Mouse (Mus musculus): ENCODE data around the gene Il17ra. TPM values are rescaled to one million over a fixed set of nuclear protein-coding genes. Genes with fewer than 3 reads are reported as not detected.

Il17ra gene
- polyA plus RNA-seq, 1 experiment: 198 TPM

DNA sequence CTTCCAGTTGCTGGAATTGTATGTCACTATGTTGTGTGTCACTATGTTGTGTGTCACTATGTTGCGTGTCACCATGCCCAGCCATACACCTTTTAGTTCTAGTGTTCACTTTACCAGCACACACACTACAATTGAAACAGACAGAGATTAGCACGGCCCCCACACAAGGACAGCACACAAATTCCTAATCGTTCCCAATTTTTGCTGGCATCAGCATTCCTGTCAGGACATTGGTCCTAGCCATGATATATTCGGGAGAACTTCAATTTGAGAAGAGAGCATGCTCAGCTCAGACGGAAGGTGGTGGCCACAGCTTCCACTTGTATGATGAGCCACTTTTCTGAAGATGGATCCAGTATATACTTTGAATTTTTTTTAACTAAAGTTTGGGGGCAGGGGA lies 61.7 kb downstream of the Il17ra start:
- WGBS: 93% methylated on average over 5 of the region's 5 CpGs
- Histone ChIP-seq H3K27me3 (ENCODE audit: control insufficient read depth, insufficient read depth, low read length) (no peaks in the 10 kb centered on the region), H3K36me3 (ENCODE audit: control insufficient read depth, insufficient read depth, low read length) (peaks cover 35% of the 10 kb centered on the region), H3K27ac (ENCODE audit: control insufficient read depth, insufficient read depth, low read length) (no peak overlapping the region), H3K4me1 (replicated peaks; ENCODE audit: control insufficient read depth, insufficient read depth, low read length) (peaks cover 11% of the 10 kb centered on the region), H3K4me3 (ENCODE audit: control insufficient read depth, insufficient read depth, low read length) (no peak overlapping the region)
- DNase-seq: no peak
- TF ChIP-seq CTCF (IDR thresholded peaks at IDR 0.05; ENCODE audit: borderline replicate concordance, control insufficient read depth, extremely low read depth, insufficient read depth, low read length, poor library complexity) (no peak), POLR2A (IDR thresholded peaks at IDR 0.05; ENCODE audit: control insufficient read depth, extremely low read depth, insufficient read depth, low read length, poor library complexity) (no peak)

DNA sequence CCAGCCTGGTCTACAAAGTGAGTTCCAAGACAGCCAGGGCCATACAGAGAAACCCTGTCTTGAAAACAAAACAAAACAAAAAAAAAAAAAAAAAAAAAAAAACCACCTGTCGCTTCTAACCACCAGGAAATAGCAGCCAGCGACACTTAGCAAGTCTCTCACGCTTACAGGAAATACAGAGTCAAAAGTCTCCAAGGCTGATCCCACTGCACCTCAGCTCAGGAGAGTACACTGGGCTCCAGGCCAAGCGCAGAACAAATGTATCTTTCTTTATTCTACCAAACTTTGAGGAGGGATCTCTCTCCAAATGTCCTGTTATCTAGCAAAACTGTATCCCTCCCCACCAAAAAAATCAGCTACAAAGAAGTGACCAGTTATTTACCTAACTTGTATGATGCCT lies 66.1 kb downstream of the Il17ra start:
- Histone ChIP-seq H3K4me1 (replicated peaks; ENCODE audit: control insufficient read depth, insufficient read depth, low read length) (peaks cover 16% of the 10 kb centered on the region), H3K27ac (ENCODE audit: control insufficient read depth, insufficient read depth, low read length) (peak overlapping the region; percentile 97), H3K27me3 (ENCODE audit: control insufficient read depth, insufficient read depth, low read length) (no peaks in the 10 kb centered on the region), H3K4me3 (ENCODE audit: control insufficient read depth, insufficient read depth, low read length) (peak overlapping the region; percentile 17; the same call in 1 of the 2 replicates), H3K36me3 (ENCODE audit: control insufficient read depth, insufficient read depth, low read length) (no peaks in the 10 kb centered on the region)
- peak; percentile 50 for DNase-seq
- no peak for TF ChIP-seq CTCF (IDR thresholded peaks at IDR 0.05; ENCODE audit: borderline replicate concordance, control insufficient read depth, extremely low read depth, insufficient read depth, low read length, poor library complexity)
- WGBS: 5% methylated on average over 4 of the region's 4 CpGs

DNA sequence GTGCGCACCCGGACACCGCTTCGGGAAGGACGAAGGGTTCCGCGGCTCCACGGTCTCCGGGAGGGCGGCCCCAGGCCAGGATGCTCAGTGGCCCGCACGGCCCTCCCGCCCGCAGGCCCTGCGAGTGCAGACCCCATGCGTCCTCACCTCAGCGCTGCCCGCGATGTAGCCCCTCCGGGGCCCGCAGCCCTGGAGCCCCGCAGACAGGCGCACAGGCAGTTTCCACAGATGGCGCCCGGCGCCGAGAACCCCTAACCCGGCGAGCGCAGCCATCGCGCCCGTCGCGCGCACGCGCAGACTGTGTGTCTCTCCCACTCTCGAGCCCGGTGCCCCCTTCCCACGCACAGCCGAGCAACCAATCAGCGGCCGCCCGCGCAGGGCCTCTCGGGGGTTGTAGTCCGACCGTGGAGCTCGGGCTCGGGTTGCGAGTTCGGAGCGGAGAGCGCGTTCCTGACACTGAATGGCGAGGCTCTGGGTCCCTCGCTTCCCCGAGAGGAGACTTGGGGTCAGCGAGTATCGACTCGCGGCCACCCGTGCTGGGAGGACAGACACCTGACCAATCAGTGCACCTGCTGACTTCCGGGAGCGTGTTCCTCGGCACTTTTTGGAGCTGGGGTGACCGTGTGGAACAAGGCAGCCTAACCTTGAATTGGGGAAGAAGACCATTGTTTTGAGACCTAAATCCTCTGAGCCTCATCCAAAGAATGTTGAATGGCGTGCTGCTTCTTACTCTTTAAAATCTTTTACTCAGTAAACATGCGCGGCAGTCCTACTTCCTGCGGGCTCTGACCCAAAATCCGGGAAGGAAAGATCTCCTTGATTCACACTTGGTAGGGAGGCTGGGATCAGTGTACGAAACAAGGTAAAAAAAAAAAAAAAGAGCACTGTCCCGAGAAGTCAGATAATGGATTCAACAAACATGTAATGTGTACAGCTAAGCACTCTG lies 68.2 kb downstream of the Il17ra start, which contains the start of gene Hdhd5:
Gene Hdhd5, minus strand, starts transcription at position 300 of the 946 bp plus-strand sequence.
- no peak within 1 kb of the TSS for H3K27ac ChIP-seq (ENCODE audit: control insufficient read depth, insufficient read depth, low read length)
- TF ChIP-seq POLR2A (IDR thresholded peaks at IDR 0.05; ENCODE audit: control insufficient read depth, extremely low read depth, insufficient read depth, low read length, poor library complexity) (peak; percentile 98), CTCF (IDR thresholded peaks at IDR 0.05; ENCODE audit: borderline replicate concordance, control insufficient read depth, extremely low read depth, insufficient read depth, low read length, poor library complexity) (peak; percentile 22; the same call in 1 of the 2 replicates)
- peaks cover 16% of the 10 kb centered on the region for H3K4me1 ChIP-seq (replicated peaks; ENCODE audit: control insufficient read depth, insufficient read depth, low read length)
- WGBS: under 1% methylated on average over 75 of the region's 75 CpGs
- peak; percentile 95 for DNase-seq
- H3K4me3 ChIP-seq (ENCODE audit: control insufficient read depth, insufficient read depth, low read length): peak within 1 kb of the TSS; percentile 59
- H3K27me3 ChIP-seq (ENCODE audit: control insufficient read depth, insufficient read depth, low read length): no peaks in the 10 kb centered on the region
- no peaks in the 10 kb centered on the region for H3K36me3 ChIP-seq (ENCODE audit: control insufficient read depth, insufficient read depth, low read length)

DNA sequence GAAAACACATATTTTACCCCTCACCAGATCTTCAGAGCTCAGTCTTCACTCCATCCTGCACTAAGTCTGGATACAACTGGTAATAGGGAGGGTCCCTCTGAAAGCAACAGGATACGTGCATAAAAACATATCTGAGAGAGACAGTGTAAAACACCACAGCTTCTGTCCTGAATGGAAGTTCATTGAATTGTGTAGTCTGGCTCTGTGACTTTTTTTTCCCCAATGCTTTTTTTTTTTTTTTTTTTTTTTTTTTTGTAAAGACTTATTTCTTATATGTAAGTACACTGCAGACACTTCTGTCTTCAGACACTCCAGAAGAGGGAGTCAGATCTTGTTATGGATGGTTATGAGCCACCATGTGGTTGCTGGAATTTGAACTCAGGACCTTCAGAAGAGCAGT lies 69.5 kb downstream of the Il17ra start:
- peaks cover 16% of the 10 kb centered on the region for H3K4me1 ChIP-seq (replicated peaks; ENCODE audit: control insufficient read depth, insufficient read depth, low read length)
- no peak for TF ChIP-seq CTCF (IDR thresholded peaks at IDR 0.05; ENCODE audit: borderline replicate concordance, control insufficient read depth, extremely low read depth, insufficient read depth, low read length, poor library complexity)
- no peak for TF ChIP-seq POLR2A (IDR thresholded peaks at IDR 0.05; ENCODE audit: control insufficient read depth, extremely low read depth, insufficient read depth, low read length, poor library complexity)
- WGBS: 90% methylated on average over 1 of the region's 1 CpGs
- no peaks in the 10 kb centered on the region for H3K36me3 ChIP-seq (ENCODE audit: control insufficient read depth, insufficient read depth, low read length)
- DNase-seq: no peak
- H3K4me3 ChIP-seq (ENCODE audit: control insufficient read depth, insufficient read depth, low read length): no peak overlapping the region
- H3K27me3 ChIP-seq (ENCODE audit: control insufficient read depth, insufficient read depth, low read length): no peaks in the 10 kb centered on the region
- H3K27ac ChIP-seq (ENCODE audit: control insufficient read depth, insufficient read depth, low read length): no peak overlapping the region

DNA sequence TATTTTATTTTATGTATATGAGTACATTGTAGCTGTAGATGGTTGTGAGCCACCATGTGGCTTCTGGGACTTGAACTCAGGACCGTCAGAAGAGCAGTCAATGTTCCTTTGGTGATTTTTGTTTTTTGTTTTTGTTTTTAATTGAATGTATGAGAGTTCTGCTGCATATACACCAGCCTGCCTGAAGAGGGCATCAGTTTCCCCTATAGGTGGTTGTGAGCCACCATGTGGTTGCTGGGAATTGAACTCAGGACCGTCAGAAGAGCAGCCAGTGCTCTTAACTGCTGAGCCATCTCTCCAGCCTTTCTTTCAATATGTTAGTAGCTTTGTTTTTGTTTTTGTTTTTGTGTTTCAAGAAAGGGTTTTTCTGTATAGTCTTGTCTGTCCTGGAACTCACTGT lies 73.3 kb downstream of the Il17ra start:
- Histone ChIP-seq H3K4me3 (ENCODE audit: control insufficient read depth, insufficient read depth, low read length) (no peak overlapping the region), H3K36me3 (ENCODE audit: control insufficient read depth, insufficient read depth, low read length) (no peaks in the 10 kb centered on the region), H3K27me3 (ENCODE audit: control insufficient read depth, insufficient read depth, low read length) (no peaks in the 10 kb centered on the region), H3K27ac (ENCODE audit: control insufficient read depth, insufficient read depth, low read length) (no peak overlapping the region), H3K4me1 (replicated peaks; ENCODE audit: control insufficient read depth, insufficient read depth, low read length) (peaks cover 6% of the 10 kb centered on the region; the same call in 1 of the 2 replicates)
- TF ChIP-seq CTCF (IDR thresholded peaks at IDR 0.05; ENCODE audit: borderline replicate concordance, control insufficient read depth, extremely low read depth, insufficient read depth, low read length, poor library complexity) (no peak), POLR2A (IDR thresholded peaks at IDR 0.05; ENCODE audit: control insufficient read depth, extremely low read depth, insufficient read depth, low read length, poor library complexity) (no peak)
- 83% methylated on average over 2 of the region's 2 CpGs for WGBS
- peak; percentile 8 for DNase-seq

Other genes with a start within 250 kb of the Il17ra start
- gene D330020A13Rik, start 168.9 kb upstream of the Il17ra start, polyA plus RNA-seq (2012; rRNA removed): not detected in 2 replicates
- gene B4galnt3, start 168.7 kb upstream of the Il17ra start, polyA plus RNA-seq (2012; rRNA removed): 0.57 and 0.66 TPM in 2 replicates
- 12.9 and 13.2 TPM in 2 replicates for gene Kdm5a, start 99.1 kb upstream of the Il17ra start, polyA plus RNA-seq (2012; rRNA removed)
- 7.6 and 7.8 TPM in 2 replicates for gene Ccdc77, start 98.9 kb upstream of the Il17ra start, polyA plus RNA-seq (2012; rRNA removed)
- gene Tmem121b, start 30.6 kb downstream of the Il17ra start, polyA plus RNA-seq (2012; rRNA removed): 1.2 and 1.4 TPM in 2 replicates
- 62.4 and 74.5 TPM in 2 replicates for gene Hdhd5, start 68.1 kb downstream of the Il17ra start, polyA plus RNA-seq (2012; rRNA removed)
- gene Cecr2, start 203.1 kb downstream of the Il17ra start, polyA plus RNA-seq (2012; rRNA removed): 1.6 and 2.1 TPM in 2 replicates

All from thymus, adult 2 months (tissue).